Mouse (Mus musculus) olfactory bulb, adult 2 months (tissue): ENCODE data around the gene Cyp39a1.

Experiments
- CTCF ChIP-seq: fragments of 200-500 bp; IDR thresholded peaks from 2 replicates; pipeline ENCODE4 v1.5.1; 2012; ENCODE audit warnings: low read depth, mild to moderate bottlenecking, low read length, moderate library complexity; ENCODE audit not compliant: insufficient read depth
- POLR2A ChIP-seq: fragments of 200-500 bp; IDR thresholded peaks from 2 replicates; pipeline ENCODE4 v1.6.1; 2012; ENCODE audit warnings: mild to moderate bottlenecking, low read depth, low read length, moderate library complexity; ENCODE audit not compliant: insufficient read depth

- TF ChIP-seq CTCF (no peak), POLR2A (no peak)
Measured at GRCm38 (mm10) chr17:43630427-43630760, 36.8 kb upstream of the Cyp39a1 start.
